Mouse (Mus musculus) lung, postnatal 0 days (tissue): ENCODE data around the gene Map3k6.

Experiments
- CTCF ChIP-seq: IDR thresholded peaks from 2 replicates; pipeline ENCODE4 v1.5.1; 2016; ENCODE audit warnings: antibody characterized with exemption, mild to moderate bottlenecking
- EP300 ChIP-seq: IDR thresholded peaks from 2 replicates; pipeline ENCODE4 v1.6.1; 2016; ENCODE audit warnings: antibody characterized with exemption, mild to moderate bottlenecking, control low read depth

DNA sequence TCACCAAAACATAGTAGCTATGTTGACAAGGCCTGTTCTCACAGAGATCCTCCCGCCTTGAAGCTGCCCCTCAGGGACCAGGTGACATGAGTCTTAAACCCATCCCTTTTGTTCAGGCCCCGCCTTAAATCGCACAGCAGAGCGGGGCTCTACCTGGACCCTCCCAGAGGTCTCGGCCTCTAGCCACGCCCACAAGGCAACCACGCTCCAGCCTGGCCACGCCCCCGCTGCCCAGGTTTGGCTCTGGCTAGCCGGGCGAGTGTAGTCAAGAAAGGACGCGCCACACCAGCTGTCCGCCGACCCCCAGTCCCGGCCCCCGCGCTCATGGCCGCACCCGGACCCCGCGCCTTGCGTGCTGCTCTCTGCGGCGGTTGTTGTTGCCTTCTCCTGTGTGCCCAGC, 20.0 kb upstream of the Map3k6 start:
- TF ChIP-seq CTCF, result no peak
- no peak for TF ChIP-seq EP300
